Mouse (Mus musculus) spleen, postnatal 4 days (tissue): ENCODE measurements around the gene Khnyn.

ENCODE experiments used
- DNase-seq, 2 experiments: peaks; one replicate each; pipeline ENCODE4 v3.0.0; 2022; ENCODE audit warnings: low spot score in 2 of 2

Gene Khnyn

DNA sequence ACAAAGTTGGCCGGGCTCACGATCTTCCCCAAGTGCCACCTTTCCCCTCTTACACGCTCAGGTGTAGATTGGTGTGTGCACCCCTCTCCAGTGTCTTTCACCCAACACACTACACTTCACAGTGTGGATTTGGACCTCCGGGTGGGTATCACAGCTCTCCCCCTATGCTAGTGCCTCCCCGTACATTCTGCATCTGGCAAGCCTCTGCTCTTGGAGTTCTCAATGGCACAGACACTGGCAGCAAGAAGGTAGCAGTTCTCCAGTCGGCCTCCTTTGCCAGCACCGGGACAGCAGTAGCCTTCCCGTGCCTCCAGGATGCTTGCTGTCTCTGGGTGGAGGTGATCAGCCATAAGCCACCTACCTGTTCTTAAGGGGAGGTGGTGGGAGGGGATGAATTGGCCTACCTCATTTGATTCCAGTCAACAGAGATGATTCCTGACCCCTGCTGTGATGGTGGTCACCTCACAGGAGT, 11.5 kb upstream of the Khnyn start:
- DNase-seq, result no peak

DNA sequence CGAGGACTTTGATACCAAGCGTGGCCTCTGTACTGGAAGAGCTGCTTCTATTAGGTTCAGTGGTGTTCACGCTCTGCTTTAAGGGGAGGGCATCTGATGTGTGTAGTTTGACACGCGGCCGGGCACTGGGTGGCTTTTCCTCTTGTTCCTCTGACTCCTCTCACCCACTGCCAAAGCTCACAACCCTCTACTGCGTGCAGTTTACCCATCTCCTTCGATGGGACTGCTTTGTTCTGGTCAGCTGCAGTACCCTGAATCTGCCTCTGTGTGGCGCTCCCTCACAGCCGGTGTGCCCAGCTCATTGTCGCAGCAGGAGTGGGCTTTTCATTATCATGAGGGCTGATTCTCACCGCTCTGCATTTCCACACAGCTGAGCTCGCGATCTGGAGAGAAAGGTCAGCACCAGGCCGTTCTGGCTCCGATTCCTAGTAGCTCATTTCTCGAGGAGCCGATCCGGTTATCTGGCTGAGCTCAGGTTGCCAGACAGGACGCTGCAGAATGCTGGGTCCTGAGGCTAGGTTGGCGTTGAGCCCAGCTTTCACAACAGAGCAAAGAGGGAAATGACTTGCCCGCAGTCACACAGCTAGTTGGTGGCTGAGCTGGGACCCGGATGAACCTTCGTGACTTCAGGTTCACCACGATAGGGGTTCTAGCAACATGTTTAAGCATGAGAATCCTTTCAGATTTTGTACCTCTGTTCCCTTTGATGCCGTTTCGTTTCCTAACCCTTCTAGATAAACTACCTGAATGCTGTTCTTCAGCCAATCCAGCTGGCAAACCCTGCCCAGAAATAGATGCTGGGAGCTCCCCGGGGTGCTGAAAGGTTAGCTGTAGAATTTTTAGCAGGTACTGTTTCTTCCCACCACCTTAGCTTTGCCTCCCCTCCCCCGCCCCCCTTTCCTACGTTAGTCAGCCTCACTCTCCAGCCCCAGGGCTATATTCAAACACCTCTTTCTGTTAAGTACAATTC, 10.7 kb upstream of the Khnyn start:
- DNase-seq, result peak; percentile 71 to 88

DNA sequence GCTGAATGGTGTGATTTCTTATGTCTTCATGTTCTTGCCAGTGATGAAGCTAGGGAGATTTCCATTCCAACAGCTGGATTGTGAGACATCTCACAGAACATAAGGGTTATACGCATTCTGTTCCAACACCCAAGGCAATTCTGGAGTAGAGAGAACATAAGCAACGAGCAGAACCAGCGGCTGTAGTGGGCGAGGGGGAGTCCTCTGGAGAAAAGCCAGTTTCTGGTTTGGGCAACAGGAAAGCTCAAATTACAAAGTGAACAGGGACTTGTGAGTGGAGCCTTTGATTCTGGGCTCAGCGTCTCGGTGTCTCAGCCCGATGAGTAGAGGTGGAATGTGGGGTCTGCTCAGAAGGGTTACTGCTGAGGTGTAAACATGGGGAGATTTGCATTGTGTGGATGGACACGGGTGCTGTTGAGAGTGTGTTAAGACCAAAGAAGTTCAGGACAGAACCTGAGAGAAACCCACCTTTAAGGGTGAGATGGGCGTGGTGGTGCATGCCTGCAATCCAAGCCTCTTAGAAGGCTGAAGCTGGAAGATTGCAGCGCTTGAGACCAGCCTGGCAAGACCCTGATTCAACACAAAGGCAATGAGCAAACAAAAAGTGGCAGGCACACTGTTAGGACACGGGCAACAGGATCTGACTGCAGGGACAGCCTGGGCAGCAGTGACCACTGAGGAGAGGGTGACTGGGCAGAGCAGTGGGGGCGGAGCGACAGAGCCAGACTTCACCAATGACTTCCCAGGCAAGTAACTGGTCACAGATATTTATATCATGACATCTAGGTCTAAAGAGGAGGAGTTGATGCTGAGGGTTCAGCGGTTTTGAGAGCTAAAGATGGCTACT, 7.1 kb upstream of the Khnyn start:
- no peak for DNase-seq

DNA sequence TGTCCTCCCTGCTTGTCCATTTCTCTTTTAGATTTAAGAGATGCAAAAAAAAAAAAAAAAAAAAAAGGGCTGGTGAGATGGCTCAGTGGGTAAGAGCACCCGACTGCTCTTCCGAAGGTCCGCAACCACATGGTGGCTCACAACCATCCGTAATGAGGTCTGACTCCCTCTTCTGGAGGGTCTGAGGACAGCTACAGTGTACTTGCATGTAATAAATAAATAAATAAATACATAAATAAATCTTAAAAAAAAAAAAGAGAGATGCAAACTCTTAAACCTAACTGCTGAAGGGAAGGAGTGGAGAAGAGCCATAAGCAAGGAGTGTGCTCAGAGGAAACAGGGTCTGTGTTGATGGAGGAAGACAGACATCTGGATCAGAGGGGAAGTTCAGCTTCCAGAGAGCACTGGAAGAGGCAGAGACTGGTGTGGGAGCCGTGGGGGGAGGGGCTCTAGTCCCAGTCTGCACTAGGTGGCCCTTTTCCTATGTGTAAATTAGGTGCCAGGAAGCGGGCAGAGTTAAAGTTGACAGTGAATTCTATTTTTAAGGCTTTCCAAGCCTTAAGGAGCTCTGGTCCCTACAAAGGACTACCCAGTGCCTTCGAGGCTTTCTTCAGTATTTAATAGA, 6.3 kb upstream of the Khnyn start:
- no peak for DNase-seq

DNA sequence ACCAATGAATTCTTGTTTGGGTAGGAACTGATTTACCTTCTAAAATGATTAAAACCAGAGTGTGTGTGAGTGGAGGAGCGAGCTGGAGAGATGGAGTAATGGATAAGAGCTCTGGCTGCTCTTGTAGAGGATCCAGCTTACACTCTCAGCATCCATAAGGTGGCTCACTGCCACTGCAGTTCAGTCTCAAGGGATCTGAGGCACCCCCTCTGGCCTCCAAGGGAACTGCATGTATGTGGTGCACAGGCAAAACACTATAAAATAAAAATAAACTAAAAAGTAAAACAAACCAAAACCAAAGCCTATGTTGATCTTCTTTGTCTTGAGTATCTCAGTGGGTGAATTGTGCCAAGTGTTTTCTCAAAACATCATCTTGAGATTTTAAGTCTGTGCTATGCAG, 5.1 kb upstream of the Khnyn start:
- peak; percentile 76 to 86 for DNase-seq

DNA sequence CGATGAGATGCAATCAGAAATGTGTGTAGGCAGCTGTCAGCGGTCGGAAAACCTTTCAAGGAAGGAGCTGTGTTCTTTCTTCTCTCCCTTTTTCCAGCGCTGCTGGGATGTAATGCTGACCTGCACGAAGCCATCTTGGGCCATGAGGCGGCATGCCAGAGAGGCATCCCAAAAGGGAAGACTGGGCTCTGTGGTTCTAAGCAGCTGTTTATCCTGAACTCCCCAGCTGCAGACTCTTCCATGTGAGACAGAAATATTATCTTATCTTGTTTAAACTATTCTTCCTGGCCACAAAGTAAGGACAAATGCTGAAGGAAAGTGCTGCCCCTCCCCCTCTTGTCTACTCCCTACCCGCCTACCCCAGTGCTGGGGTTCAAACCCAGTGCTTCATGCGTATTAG, 3.8 kb upstream of the Khnyn start:
- DNase-seq, result no peak

DNA sequence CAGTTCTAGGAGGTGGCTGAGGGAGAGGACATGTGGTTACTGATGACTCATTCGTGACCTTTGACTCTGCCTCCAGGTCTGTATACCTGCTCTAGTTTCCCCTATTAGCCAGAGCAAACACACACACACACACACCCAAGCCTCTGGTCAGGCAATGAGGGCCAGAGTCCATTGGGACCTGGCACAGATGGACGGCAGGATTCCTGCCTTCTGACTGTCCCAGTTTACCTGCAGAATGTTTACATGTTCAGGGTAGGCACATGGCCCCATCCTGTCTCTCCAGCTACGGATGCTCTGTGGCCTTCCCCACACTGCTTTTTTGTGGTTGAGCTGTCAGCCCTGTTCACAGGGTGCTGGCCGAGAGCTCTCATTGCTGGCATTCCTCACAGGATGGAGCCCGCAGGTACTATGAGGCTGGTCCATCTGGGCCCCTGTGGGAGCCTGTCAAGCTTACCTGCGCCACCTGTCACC, 2.5 kb upstream of the Khnyn start:
- no peak for DNase-seq

DNA sequence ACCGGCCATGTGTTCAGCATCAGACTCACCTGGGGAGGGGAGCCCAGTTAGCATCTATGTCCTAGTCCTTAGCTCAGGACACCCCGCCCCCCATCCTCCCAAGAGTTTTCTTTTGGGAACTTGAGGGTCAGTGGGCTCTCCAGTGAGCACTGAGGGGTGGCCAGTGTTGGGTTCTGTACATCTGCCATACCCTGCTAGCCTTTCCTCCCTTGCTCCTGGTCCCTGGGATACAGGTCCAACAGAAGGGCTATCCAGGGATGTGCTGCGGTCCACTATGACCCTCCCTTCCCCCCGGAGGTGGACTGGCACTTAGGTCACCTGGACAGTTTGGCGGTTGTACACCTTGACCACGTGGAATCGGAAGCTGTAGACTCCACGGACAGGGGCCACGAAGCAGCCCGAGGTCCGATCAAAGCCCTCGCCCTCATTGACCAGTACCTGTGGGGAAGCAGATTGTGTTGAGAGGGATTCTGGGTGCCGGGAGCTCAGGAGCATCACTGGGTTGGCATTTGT, 1.5 kb upstream of the Khnyn start:
- no peak for DNase-seq

DNA sequence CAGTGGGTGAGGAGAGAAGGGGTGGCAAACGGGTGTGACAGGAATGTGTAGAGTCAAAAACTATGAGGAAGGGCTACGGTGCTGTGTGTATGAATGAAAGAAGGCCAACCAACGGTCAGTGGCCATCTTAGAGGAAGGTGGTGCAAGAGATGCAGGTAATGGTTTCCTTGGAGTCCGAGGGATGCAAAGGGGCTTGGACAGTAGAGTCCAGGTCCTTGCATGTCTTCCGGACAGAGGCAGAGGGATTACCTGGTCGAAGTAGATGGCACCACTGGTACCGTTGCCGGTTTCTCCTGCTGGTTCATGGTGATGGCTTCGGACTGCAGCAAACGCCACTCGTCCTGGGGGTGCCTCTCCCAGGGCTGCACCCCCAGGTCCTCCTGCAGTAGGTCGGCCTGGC, 1.1 kb upstream of the Khnyn start:
- no peak for DNase-seq

DNA sequence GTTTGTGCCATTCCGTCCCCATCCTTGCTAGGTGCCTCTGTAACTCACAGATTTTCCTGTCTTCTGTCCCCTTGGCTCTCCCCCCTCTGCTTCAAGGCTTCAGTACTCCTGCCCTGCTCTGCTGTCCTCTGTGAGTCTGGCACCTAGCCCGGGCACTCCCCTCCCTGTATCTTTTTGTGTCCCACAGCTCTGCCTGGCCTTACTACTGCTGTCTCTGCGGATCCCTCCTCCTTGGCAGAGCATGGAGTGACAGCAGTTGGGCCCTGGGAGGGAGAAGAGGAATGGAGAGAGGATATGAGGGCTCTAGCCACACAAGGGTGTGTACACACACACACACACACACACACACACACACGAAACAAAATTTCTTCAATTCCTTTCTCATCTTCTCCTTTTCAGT, 581 bp upstream of the Khnyn start, which contains the start of gene Cbln3:
Gene Cbln3, minus strand, starts transcription at position 227 of the 400 bp plus-strand sequence.
- DNase-seq, result peak; percentile 48 to 69

DNA sequence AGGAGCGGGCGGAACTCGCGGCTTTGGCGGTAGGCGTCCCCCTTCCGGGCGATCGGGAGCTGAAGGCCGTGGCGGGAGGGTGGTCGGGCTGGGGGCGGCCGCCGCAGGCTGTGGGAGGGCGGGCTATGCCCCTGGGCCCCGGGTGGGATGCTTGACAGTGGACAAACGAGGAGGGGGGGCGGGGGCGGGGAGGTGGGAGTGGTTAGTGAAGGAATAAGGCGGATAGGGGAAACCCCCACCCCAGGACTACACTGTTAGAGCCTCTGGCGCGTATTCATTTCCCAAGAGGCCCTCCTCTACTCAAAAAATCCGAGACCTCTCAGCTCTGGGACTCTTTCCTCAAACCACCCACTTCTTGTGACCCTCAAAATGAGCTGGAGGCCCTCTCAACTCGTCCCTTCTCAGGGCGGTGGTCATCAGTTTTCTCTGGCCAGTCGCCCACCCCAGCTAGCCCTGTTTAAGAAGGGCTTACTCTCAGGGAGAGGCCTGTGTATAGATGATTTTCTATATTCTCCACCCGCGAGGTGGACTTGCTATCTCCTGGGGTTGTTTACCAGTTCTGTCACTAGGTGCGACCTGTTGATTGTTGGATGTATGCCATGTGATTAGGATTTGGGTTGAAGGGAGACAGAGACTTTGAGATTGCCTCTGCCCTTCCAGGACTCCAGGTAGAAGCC, 505 bp downstream of the Khnyn start:
- DNase-seq, result peak in 1 of 2 experiments; percentile 70

DNA sequence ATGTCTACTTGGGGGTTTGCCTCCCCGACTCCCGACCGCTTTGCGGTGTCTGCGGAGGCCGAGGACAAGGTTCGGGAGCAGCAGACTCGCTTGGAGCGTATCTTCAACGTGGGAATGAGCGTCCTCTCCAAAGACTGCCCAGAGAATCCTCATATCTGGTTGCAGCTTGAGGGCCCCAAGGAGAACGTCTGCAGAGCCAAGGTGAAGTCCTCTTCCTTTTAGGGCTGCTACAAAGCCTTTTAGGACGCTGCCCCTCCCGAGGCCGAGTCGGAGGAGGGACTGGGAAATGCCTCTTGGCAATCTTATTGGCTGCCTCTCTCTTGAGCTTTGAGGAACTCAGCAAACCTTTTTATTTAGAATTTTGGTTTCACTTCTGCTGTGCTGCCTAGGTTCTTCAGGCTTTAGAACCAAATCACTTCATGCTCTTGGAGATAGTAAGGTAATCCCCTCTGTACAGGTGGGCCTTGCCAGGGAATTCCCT, 1.1 kb downstream of the Khnyn start:
- DNase-seq, result peak; percentile 66 to 79

DNA sequence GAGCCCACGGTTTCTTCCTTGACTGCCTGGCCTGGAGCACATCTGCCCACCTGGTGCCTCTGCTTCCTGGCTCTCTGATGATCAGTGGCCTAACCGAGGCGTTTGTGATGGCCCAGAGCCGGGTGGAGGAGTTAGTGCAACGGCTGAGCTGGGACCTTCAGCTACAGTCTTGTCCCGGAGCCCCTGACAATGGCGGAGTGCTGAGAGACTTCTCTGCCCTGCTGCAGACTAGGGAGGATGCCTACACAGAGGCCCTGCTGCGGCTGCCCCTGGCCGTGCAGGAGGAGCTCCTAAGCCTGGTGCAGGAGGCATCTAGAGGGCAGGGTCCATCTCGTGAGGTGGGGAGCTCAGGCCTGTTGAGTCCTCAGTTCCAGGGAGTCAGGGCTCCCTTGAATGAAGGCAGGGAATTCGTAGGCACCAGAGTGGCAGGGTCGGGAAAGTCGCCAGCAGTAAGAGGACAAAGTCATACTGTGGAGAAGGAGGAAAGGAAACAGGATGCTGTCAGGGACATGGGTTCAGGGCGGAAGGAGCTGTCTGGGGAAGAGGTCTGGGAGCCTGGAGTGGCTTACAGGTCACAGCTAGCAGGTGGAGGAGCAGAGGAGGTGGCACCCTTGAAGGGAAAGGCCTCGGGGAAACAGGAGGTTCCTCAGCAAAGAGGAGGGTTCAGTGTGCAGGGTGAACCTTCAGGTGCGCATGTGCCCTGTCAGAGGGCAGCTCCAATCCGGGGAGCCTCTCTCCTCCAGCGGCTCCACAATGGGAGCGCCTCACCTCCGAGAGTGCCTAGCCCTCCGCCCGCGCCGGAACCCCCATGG, 2.0 kb downstream of the Khnyn start:
- no peak for DNase-seq

DNA sequence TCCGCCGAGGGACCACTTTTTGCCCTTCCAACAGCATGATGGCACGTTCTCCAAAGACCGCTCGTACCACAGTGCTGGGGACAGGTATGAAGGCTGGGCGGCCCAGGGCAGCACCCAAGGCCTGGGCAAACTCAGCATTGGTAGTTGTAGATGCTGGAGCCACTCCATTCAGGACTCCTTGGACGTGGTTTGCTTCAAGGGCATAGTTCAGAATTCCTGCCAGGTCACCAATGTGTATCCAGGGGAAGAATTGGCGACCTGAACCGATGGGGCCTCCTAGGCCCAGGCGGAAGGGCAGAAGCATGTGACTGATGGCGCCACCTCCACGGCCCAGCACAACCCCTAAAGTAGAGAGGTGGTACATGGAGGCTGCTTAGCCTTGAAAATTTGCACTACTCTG, 12.9 kb downstream of the Khnyn start:
- DNase-seq, result no peak

DNA sequence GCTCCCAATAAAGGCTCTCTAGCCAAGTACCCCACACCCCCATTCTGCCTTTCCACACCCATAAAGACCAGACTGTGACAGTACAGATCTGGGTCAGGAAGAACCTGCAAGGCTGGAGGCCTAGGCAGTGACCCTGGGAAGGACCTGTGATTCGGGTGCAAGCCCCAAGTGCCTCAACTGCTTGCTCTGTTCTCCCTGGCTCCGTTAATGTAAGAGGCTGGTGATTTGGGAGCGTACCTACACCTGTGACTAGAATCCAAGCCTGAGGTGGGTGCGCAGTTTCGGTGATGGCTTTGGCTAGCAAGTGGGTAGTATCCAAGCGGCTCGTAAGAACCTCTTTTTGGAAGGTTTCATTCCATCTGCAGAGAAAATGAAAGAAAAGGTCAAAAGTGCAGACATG, 14.2 kb downstream of the Khnyn start:
- DNase-seq, result no peak

DNA sequence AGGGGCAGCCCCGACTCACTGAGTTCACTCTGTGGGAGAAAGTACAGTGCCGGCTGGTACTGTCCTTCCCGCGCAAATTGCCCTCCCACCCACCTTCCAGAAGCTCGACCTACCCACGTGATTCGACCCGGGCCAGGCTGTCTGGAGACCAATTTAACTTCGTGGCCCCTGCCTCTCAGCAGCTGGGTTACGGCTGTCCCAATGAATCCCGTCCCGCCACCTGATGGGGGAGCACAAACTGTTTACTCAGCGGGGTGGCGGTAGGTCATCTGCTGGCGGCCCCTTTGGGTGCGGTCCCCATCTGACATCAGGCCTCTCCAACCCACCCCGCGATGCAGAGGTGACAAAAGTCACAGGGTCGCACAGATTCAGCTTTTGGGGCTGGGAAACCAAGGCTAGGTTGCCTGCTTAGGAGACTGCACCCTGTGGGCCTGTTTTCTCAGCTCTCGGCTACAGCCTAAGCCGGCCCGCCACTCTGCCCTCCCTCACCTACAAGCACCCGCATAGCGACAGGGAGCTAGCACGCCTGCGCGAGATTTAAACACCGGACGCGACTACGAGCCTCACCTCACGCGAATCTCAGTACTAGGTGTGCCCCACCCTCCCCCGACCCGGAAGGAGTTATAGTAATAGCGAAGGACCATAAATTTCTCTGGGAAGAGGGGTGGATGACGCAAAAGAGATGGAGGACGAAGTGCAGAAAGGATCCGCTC, 15.1 kb downstream of the Khnyn start, which contains the start of gene Sdr39u1:
Gene Sdr39u1, minus strand, starts transcription at position 593 of the 713 bp plus-strand sequence.
- DNase-seq, result peak; percentile 80 to 89

DNA sequence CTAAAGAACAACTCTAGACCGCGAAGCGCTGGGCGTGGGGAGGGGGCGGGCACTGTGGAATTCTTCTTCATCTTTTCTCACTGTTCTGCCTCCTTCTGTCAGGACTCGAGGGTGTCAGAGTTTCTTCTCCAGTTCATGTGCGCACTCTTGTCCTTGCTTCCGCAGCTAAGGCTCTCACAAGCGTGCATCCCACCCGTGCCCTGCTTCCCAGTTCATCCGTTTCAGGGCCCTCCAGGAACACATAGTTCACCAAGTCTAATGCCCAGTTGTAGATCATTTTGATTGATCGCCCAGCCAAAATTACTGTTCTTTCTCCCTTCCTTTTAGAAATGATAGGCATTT, 15.6 kb downstream of the Khnyn start:
- DNase-seq, result no peak

DNA sequence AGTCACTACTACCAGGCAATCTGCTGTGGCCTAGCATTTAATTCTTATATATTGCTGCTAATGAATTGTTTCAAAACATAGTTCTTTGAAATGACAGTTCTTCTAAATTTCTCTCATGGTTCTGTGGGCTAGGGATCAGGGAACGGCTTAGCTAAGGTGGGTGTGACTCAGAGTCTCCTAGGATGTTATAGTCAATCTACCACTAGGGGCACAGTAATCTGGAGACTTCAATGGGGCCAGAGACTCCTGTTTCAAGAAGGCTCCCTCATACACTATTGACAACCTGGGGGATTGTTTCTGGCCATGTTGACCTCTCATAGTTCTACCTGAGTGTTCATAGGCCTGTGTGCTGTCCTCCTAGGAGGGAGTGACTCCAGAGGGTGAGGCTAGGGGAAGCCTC, 20.8 kb downstream of the Khnyn start:
- no peak for DNase-seq

DNA sequence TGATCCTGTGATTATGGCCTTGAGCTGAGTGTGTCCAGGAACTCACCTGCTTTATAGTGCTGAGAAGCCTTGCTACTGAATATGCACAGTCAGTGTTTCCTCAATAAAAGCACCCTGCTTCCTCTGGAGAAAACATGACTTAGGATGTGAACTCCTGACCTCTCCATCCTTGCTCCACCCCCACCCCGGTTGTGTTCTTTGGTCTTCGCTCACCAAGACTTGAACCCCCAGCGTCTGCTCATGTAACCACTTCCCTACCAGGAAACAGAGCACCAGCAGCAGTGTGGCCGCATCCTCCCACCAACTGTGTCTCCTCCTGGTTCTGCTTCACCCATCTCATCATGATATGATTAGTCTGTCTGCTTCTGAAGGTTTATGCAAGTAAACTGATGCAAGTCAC, 28.7 kb downstream of the Khnyn start:
- DNase-seq, result no peak
